Mouse (Mus musculus) hindlimb bud, embryonic 11.5 days (tissue): ENCODE data around the gene Nccrp1.
A peak's percentile ranks its signal among the peaks of the same experiment; 100 is the strongest.
"Not testable (repeated sequence)": the region's sequence is repeated elsewhere in the genome, so short reads cannot be mapped to it uniquely, and the experiment has no call there.

Source experiments
- DNase-seq: peaks from one replicate; pipeline ENCODE4 v3.0.0-alpha.2; 2012; ENCODE audit warnings: low read depth, low spot score; ENCODE audit errors: extremely low spot score

Nccrp1 gene

DNA sequence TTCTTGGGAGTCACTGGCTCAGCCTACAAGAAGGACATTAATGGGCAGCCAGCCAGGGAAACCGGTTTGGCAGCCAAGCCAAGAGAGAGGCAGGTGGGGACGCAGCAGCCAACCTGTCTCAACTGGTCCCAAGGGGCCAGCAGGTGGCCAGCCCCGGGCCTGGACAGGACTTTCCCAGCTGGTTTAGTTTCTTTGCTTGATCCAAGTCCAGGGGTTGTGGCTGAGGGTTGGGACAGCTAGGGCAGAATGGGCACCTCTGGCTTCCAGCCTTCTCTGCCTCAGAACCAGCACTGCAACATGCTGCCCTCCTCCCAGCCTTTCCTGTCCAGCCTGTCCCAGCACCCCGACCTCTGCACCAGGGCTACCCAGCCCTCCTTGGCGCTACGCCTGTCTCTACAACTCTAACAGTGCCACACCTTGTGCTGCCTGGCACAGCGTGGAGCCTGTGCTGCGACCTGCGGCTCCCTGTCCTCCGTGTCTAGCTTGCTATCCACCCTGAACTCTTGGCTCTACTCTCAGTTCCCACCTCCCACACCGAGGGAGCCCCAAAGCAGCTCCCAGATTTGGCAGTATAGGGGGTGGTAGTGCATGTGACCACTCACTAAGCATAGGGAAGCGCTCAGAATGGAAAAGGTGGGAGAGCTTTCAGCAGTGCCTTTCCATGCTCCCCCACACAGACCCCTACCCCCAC lies 23.4 kb upstream of the Nccrp1 start:
- no peak for DNase-seq

- peak; percentile 12 for DNase-seq
These were observed 21.2 kb upstream of the Nccrp1 start for GRCm38 (mm10) chr7:28568253-28568652.

GRCm38 (mm10) chr7:28567539-28567938 lies 20.5 kb upstream of the Nccrp1 start:
- DNase-seq: no peak

DNA sequence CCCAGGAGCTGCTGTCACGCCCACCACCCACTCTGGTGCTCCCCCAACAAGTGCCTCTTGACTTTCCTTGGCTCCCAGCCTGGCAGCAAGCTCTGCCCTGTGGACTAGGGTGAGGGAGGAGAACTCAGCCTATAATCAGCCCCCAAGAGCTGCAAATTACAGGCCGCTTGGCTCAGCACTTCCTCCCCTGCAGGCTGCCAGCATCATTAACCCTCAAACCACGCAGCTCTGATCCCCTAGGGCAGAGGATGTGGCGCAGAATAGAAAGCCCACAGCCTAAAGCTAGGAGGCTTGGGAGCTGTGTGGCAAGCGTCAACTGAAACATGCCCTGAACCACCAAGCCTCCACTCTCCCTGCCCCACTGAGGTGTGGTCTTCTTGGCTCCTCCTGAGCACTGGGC lies 18.4 kb upstream of the Nccrp1 start:
- DNase-seq: no peak

GRCm38 (mm10) chr7:28562951-28563350 lies 15.9 kb upstream of the Nccrp1 start:
- no peak for DNase-seq

GRCm38 (mm10) chr7:28562371-28562770 lies 15.3 kb upstream of the Nccrp1 start:
- no peak for DNase-seq

- DNase-seq: no peak
These were observed 14.9 kb upstream of the Nccrp1 start for GRCm38 (mm10) chr7:28561967-28562366.

DNA sequence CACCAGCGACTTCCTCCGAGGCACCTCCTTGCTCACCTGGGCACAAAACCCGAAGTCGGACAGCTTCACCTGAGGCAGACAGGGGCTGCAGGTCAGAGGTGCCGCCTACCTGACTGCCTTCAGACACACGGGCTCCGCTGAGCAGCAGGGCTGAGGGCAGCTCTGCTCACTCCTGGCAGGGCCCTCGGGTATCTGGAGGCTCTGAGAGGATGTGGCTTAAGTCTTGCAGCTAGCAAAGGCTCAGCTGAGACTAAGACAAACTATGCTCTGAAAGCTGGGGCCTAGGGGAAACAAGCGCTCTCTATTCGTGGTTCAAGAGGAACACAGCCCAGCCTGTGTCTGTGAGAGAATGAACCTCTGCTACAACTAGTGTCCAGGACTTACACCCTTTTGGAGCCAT lies 13.8 kb upstream of the Nccrp1 start:
- DNase-seq: no peak

GRCm38 (mm10) chr7:28558486-28558885 lies 11.4 kb upstream of the Nccrp1 start:
- DNase-seq: no peak

DNA sequence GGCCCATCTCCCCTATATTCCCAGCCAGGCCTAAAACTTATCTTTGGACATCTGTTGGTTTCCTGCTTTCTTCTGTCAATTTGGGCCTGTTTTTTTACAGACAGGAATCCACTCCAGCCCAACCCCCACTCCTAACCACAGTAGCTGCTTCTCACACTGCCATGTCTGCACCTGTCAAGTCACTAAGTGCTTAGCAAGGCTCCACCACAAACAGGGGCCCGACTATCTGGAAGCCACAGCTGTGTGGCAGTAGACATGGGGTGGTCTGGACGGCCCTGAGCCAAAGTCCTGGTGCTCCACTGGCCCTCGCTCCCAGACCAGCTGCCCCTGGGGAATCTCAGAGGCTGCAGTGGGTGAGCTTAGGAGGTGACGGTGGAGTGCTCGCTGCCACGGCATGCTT lies 10.7 kb upstream of the Nccrp1 start:
- DNase-seq: no peak

- DNase-seq: no peak
These were observed 10.0 kb upstream of the Nccrp1 start for GRCm38 (mm10) chr7:28557069-28557468.

GRCm38 (mm10) chr7:28555939-28556535 lies 9.0 kb upstream of the Nccrp1 start:
- DNase-seq: no peak

DNA sequence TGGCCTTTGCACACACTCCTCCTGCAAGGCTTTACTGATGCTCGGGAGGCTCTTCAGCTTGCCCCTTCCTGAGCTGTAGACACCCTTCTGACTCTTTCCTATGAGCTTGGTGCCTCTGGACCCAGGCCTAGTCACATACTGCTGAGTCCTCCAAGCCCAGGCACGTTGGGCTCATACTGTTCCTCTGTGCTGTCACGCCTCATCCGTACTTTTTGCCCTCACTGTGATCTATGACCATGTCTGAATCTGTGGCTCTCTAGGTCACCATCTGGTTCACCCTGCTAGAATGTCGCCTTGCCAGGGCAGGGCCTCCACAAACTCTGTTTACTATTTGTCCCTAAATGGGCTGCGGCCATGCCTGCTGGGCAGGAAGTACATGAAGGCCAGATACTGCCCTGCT lies 6.0 kb upstream of the Nccrp1 start:
- DNase-seq: no peak

- no peak for DNase-seq
These were observed 574 bp upstream of the Nccrp1 start for GRCm38 (mm10) chr7:28547628-28548027.

DNA sequence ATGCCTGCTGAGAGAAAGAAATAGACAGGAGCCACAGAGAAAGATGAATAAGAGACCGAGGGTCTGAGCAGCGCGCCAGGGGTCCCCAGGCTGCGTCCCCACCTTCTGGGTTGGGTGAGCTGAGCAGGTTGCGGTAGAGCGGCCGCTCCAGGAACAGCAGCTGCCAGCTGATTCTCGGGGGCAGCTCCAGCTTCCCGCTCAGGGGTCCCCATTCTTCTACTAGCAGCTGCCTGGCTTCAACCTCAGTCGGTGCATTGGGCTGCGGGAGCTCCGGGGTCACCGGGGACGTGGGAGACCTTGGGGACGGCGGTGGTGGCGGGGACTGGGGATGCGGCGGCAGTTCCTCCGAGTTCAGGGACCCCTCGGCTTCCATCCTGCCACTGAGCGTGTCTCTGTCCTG lies 405 bp downstream of the Nccrp1 start:
- DNase-seq: no peak

DNA sequence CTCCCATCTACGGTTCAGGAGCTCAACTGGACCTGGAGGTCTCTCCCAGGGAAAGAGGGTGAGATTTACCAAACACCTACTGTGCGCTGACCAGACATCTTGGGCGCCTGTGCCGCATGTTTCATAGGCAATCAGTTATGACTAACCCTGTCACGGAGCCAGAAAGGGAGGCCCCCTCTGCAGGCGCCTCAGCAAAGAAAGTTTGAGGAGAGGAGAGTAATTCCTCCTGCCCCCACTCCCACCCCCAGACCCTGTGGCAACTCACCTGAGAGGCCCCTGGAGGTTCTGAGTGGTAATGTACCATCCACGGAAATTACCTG lies 1.2 kb downstream of the Nccrp1 start:
- DNase-seq: no peak

DNA sequence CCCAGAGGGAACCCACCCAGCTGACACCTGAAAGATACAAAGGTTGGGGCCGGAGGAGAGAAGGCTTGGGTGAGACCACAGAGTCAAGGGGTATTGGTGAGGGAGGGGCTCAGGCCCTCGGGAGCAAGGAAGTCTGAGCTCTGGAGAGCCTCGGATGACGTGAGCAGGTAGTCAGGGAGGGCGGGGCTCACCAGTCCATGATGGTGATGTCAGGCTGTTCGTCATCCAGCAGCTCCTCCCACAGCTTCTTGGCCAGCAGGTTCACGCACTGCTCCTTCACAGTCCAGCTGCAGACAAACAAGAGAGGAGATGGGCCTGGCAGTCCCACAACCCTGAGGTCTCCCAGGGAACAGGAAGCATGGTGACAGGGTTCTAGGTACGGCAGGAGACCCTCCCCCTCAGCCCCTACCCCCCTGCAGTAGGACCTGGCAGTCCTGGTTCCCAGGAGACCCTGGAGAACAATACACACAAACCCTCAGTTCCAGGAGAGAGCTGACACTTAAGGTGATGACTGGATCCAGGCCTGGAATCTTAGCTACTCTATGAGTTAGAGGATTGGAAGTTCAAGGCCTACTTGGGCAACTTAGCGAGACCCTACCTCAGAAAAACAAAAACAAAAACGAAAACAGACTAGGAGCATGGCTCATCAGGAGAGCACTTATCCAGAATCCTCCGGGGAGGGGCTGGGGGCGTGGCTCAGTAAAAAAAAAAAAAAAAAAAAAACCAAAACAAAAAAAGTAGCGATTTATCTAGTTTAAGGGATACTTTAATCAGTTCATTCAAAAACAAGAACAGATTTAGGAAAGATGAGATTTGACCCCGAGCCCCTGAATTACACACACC lies 1.8 kb downstream of the Nccrp1 start:
- DNase-seq: no peak

GRCm38 (mm10) chr7:28544051-28544601 lies 2.9 kb downstream of the Nccrp1 start:
- no peak for DNase-seq

- no peak for DNase-seq
These were observed 6.5 kb downstream of the Nccrp1 start, which contains the start of gene Sycn for GRCm38 (mm10) chr7:28540526-28540925. Sycn (plus strand) TSS chr7:28540885.

GRCm38 (mm10) chr7:28538886-28539285 lies 8.2 kb downstream of the Nccrp1 start:
- DNase-seq: not testable (repeated sequence)

DNA sequence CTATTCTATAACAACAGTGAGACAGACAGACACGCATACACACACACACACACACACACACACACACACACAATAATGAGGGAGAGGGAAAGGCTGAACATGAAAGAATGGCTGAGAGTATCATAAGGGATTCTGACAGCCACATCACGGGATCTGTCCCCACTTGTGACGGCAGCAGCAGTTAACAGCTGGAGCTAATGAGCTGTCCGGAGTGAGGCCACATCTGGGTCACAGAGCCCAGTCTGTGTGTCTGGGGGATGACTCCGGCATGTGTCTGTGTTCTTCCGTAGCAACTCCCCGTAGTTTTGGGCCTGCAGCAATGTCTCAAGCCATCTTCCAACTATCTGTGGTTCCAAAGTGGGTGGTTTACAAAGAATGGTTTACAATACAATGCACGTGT lies 15.0 kb downstream of the Nccrp1 start:
- no peak for DNase-seq
